Mouse (Mus musculus) CD4-positive, CD25-positive, alpha-beta regulatory T cell, adult 2 months (primary cell): ENCODE results near the gene Tapbpl.

Experiments
- DNase-seq: peaks from one replicate; pipeline ENCODE4 v3.0.0-alpha.2; 2012; ENCODE audit warnings: low read depth, low spot score

Tapbpl gene

GRCm38 (mm10) chr6:125210436-125210835 is 21.2 kb downstream of the Tapbpl start:
- peak; percentile 27 for DNase-seq

- no peak for DNase-seq
These were observed 34.5 kb downstream of the Tapbpl start for GRCm38 (mm10) chr6:125197166-125197565.

- DNase-seq: no peak
These were observed 35.4 kb downstream of the Tapbpl start for GRCm38 (mm10) chr6:125196301-125196700.

GRCm38 (mm10) chr6:125195541-125196075 is 36.1 kb downstream of the Tapbpl start:
- no peak for DNase-seq

- no peak for DNase-seq
These were observed 38.3 kb downstream of the Tapbpl start for GRCm38 (mm10) chr6:125193390-125193789.

GRCm38 (mm10) chr6:125192841-125193240 is 38.8 kb downstream of the Tapbpl start:
- no peak for DNase-seq

GRCm38 (mm10) chr6:125192016-125192714 is 39.5 kb downstream of the Tapbpl start:
- peak; percentile 92 for DNase-seq

GRCm38 (mm10) chr6:125191332-125192015 is 40.2 kb downstream of the Tapbpl start, which contains the start of the genes Ncapd2 and Mrpl51:
Gene Ncapd2 (minus strand): TSS chr6:125191701.
Gene Mrpl51 (plus strand): TSS chr6:125191801.
- DNase-seq: peak; percentile 98

GRCm38 (mm10) chr6:125190816-125191215 is 40.8 kb downstream of the Tapbpl start:
- DNase-seq: no peak

- DNase-seq: no peak
These were observed 45.5 kb downstream of the Tapbpl start for GRCm38 (mm10) chr6:125186203-125186602.

- no peak for DNase-seq
These were observed 49.5 kb downstream of the Tapbpl start for GRCm38 (mm10) chr6:125182133-125182532.

GRCm38 (mm10) chr6:125179601-125180000 is 52.1 kb downstream of the Tapbpl start:
- no peak for DNase-seq

GRCm38 (mm10) chr6:125175469-125175868 is 56.2 kb downstream of the Tapbpl start:
- no peak for DNase-seq
